Mouse (Mus musculus) ES-E14 (cell line): ENCODE results near the gene Tdrkh. TPM values are rescaled to one million over a fixed set of nuclear protein-coding genes. Genes with fewer than 3 reads are reported as not detected.

Experiments used
- DNase-seq: peaks from one replicate; pipeline ENCODE4 v3.0.0-alpha.2; 2013; ENCODE audit warnings: low read depth, low spot score
- H3K27ac ChIP-seq: 2 replicates; pipeline ENCODE4 v1.5.1; 2012; ENCODE audit warnings: low read depth, mild to moderate bottlenecking, low read length, moderate library complexity, mixed read lengths; ENCODE audit not compliant: poor library complexity, insufficient read depth, severe bottlenecking
- H3K36me3 ChIP-seq: 2 replicates; pipeline ENCODE4 v1.6.1; 2012; ENCODE audit warnings: mild to moderate bottlenecking, low read length, moderate library complexity, mixed read lengths; ENCODE audit not compliant: control insufficient read depth, poor library complexity, insufficient read depth, severe bottlenecking
- H3K4me1 ChIP-seq, 2 experiments: fragments of 150-350 bp in 1 of 2; sonication (generic) in 1 of 2; 2 replicates each; pipeline ENCODE4 v1.6.1; 2012; ENCODE audit warnings: low read length in 2 of 2, mild to moderate bottlenecking in 1 of 2, mixed read lengths in 1 of 2; ENCODE audit not compliant: control insufficient read depth in 2 of 2, insufficient read depth in 2 of 2, poor library complexity in 1 of 2
- H3K4me3 ChIP-seq, 2 experiments: fragments of 150-350 bp in 1 of 2; sonication (generic) in 1 of 2; 2 replicates each; pipeline ENCODE4 v1.5.1; 2012; ENCODE audit warnings: low read length in 2 of 2, low read depth in 1 of 2, mild to moderate bottlenecking in 1 of 2, mixed read lengths in 1 of 2; ENCODE audit not compliant: insufficient read depth in 1 of 2, poor library complexity in 1 of 2, severe bottlenecking in 1 of 2
- H3K9ac ChIP-seq: 2 replicates; pipeline ENCODE4 v1.6.1; 2012; ENCODE audit warnings: low read depth, mild to moderate bottlenecking, low read length, mixed read lengths; ENCODE audit not compliant: poor library complexity, insufficient read depth, severe bottlenecking
- H3K9me3 ChIP-seq: fragments of 150-350 bp; sonication (generic); 2 replicates; pipeline ENCODE4 v1.6.1; 2012; ENCODE audit warnings: low read depth, mild to moderate bottlenecking, low read length; ENCODE audit not compliant: control insufficient read depth, insufficient read depth
- CHD2 ChIP-seq: IDR thresholded peaks from 2 replicates; pipeline ENCODE4 v1.6.1; 2014; ENCODE audit warnings: mild to moderate bottlenecking, low read depth, low read length, inconsistent platforms
- HCFC1 ChIP-seq: IDR thresholded peaks from 2 replicates; pipeline ENCODE4 v1.6.1; 2012; ENCODE audit warnings: low read length, inconsistent platforms, borderline replicate concordance; ENCODE audit not compliant: insufficient read depth
- MAFK ChIP-seq: IDR thresholded peaks from 2 replicates; pipeline ENCODE4 v1.6.1; 2014; ENCODE audit warnings: mild to moderate bottlenecking, low read depth, low read length, inconsistent platforms; ENCODE audit not compliant: insufficient read depth
- ZC3H11A ChIP-seq: IDR thresholded peaks from 2 replicates; pipeline ENCODE4 v1.6.1; 2012; ENCODE audit warnings: low read depth, mild to moderate bottlenecking, inconsistent platforms, low read length, borderline replicate concordance
- ZNF384 ChIP-seq: IDR thresholded peaks from 2 replicates; pipeline ENCODE4 v1.6.1; 2012; ENCODE audit warnings: low read depth, low read length, inconsistent platforms
- in situ Hi-C, 2 experiments: fragments of 600-800 bp; cut with MboI; formaldehyde crosslinking; loops; one replicate each; pipeline ENCODE4 v1.15.1; 2025; ENCODE audit warnings: low sequenced_read_pairs in 2 of 2, inconsistent platforms in 1 of 2; ENCODE audit not compliant: unreplicated experiment in 2 of 2
- total RNA-seq: library from RNA; depleted of rRNA; stranded (reverse); fragments of 300-350 nt; gene quantifications from 2 replicates; pipeline ENCODE4 v1.2.3, GENCODE M21; 2012

Tdrkh gene
- total RNA-seq, 1 experiment = 3.4 TPM

GRCm38 (mm10) chr3:94389420-94389819 is 23.7 kb upstream of the Tdrkh start:
- H3K4me3 ChIP-seq = no peak overlapping the region
- no peak overlapping the region for H3K9ac ChIP-seq
- no peak overlapping the region for H3K27ac ChIP-seq
- in situ Hi-C loops = no loop called here
- no peaks in the 10 kb centered on the region for H3K4me1 ChIP-seq
- no peaks in the 10 kb centered on the region for H3K9me3 ChIP-seq
- TF ChIP-seq ZNF384 = no peak
- TF ChIP-seq CHD2 = no peak
- no peak for TF ChIP-seq ZC3H11A
- no peak for TF ChIP-seq HCFC1
- TF ChIP-seq MAFK = no peak
- no peaks in the 10 kb centered on the region for H3K36me3 ChIP-seq
- no peak for DNase-seq

DNA sequence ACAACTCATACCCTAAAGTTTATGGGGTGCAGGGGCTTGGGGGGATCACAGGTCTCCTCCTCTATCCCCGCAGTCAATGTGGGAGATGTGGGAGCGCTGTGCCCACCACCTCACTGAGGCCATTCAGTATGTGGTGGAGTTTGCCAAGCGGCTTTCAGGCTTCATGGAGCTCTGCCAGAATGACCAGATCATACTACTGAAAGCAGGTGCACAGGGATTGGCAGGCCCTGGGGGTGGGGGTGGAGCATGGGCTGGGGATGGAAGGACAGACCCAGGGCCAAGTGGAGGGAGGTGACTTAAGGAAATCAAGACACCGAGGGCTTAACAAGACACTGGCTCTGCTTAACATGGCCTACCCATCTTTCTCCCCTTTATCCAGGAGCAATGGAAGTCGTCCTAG is 22.1 kb upstream of the Tdrkh start:
- no peak overlapping the region for H3K4me3 ChIP-seq
- in situ Hi-C loops = no loop called here
- TF ChIP-seq ZC3H11A (no peak), MAFK (no peak)
- no peak for DNase-seq
- H3K36me3 ChIP-seq = no peaks in the 10 kb centered on the region
- no peak overlapping the region for H3K27ac ChIP-seq
- H3K9ac ChIP-seq = no peak overlapping the region
- no peaks in the 10 kb centered on the region for H3K9me3 ChIP-seq
- no peaks in the 10 kb centered on the region for H3K4me1 ChIP-seq

DNA sequence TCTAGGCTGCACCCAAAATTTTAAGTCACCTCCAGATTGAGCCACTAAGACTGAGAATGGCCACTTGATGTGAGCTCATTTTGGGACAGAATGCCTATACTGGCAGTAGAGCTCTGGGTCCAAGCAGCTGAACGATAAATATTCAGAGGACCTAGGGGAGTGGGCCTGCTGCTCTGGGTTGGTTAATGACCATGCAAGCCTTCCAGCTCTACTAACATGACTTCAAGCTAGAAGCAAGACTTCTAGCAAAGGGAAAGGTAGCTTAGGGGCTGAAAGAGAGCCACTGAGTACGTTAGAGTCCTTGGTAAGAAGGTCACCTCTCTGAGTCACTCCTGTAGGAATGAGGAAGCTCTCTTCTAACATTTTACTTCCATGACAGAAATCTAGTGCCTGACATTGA is 20.9 kb upstream of the Tdrkh start:
- in situ Hi-C loops = no loop called here
- H3K4me1 ChIP-seq = no peaks in the 10 kb centered on the region
- TF ChIP-seq ZC3H11A = no peak
- no peak for TF ChIP-seq MAFK
- TF ChIP-seq HCFC1 = no peak
- no peak for TF ChIP-seq CHD2
- no peak for TF ChIP-seq ZNF384
- no peaks in the 10 kb centered on the region for H3K36me3 ChIP-seq
- H3K9me3 ChIP-seq = no peaks in the 10 kb centered on the region
- no peak overlapping the region for H3K27ac ChIP-seq
- no peak overlapping the region for H3K4me3 ChIP-seq
- no peak for DNase-seq
- H3K9ac ChIP-seq = no peak overlapping the region

DNA sequence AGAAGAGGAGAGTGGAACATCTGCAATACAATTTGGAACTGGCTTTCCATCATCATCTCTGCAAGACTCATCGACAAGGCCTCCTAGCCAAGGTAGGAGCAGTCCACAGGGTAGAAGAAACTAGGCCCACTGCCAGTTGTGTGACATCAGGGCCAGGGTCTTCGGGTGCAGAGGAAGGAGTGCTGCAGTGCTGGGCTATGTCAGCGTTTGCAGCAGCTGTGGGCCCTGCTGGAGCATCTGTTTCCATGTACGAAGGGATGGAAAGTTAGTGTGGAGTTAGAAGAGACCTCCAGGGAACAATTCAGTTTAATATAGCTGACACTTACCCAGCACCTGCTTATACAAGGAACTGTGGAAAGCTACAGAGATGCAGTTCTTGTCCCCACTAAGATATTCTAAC is 20.0 kb upstream of the Tdrkh start:
- no peak overlapping the region for H3K9ac ChIP-seq
- in situ Hi-C loops = no loop called here
- no peak for DNase-seq
- no peaks in the 10 kb centered on the region for H3K36me3 ChIP-seq
- no peak for TF ChIP-seq MAFK
- H3K27ac ChIP-seq = no peak overlapping the region
- no peak overlapping the region for H3K4me3 ChIP-seq
- H3K4me1 ChIP-seq = no peaks in the 10 kb centered on the region
- H3K9me3 ChIP-seq = no peaks in the 10 kb centered on the region

DNA sequence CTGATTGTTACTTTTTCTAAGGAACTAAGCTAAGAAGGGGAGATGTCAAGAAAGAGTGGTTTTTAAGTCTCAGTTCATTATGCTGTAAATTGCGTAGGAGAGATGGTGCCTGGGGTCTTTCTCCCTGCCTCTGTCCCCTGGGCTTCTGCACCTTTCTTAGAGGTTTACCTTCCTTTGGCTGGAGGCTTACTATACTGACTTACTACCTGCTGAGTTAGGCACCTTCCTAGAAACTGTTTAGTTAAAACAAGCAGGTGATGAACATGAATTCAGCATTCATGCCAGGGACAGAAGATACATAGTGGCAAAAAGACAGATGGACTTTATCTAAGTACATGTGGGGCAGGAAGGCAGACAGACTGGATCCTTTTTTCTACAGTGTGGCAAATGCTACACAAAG is 16.7 kb upstream of the Tdrkh start:
- TF ChIP-seq ZC3H11A (no peak), CHD2 (no peak), MAFK (no peak), ZNF384 (no peak), HCFC1 (no peak)
- Histone ChIP-seq H3K4me3 (no peak overlapping the region), H3K9me3 (no peaks in the 10 kb centered on the region), H3K9ac (no peak overlapping the region), H3K27ac (no peak overlapping the region), H3K36me3 (no peaks in the 10 kb centered on the region), H3K4me1 (no peaks in the 10 kb centered on the region)
- in situ Hi-C loops = no loop called here
- DNase-seq = no peak
